Mouse (Mus musculus): Measurements from ENCODE around the gene Lrrc4c. TPM values are rescaled to one million over a fixed set of nuclear protein-coding genes. Genes with fewer than 3 reads are reported as not detected.

The Lrrc4c gene
- polyA plus RNA-seq, 1 experiment from 2014 or later, result 0.31 TPM

DNA sequence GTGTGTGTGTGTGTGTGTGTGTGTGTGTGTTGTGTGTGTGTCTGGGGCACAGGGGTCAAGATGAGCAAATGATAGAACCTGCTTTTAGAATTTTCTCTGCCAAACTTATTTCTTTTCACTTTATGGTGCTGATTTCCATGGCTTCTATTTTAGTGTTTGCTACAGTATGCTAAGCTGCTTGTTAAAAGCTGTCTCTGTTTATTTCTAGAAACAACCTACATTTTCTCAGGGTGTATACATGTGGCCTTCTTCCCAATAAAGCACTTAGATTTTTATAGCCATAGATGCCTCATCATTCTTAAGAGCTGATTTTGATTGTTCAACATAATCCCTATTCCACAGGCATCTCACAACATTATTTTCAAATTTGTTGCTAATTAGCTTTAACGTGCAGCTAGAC is 229.2 kb downstream of the Lrrc4c start:
- H3K9ac ChIP-seq, result no peak overlapping the region
- H3K4me2 ChIP-seq, result no peak overlapping the region
- H3K4me1 ChIP-seq (replicated peaks), result no peaks in the 10 kb centered on the region
- no peaks in the 10 kb centered on the region for H3K27me3 ChIP-seq (replicated peaks)
- no peak overlapping the region for H3K4me3 ChIP-seq
- no peak for ATAC-seq (ENCODE audit: insufficient number of reproducible peaks, low FRiP score)
- no peaks in the 10 kb centered on the region for H3K9me3 ChIP-seq (replicated peaks)
- no peaks in the 10 kb centered on the region for H3K36me3 ChIP-seq
- WGBS, result 70% methylated on average over 1 of the region's 1 CpGs
- H3K27ac ChIP-seq (ENCODE audit: poor library complexity, severe bottlenecking), result no peak overlapping the region

DNA sequence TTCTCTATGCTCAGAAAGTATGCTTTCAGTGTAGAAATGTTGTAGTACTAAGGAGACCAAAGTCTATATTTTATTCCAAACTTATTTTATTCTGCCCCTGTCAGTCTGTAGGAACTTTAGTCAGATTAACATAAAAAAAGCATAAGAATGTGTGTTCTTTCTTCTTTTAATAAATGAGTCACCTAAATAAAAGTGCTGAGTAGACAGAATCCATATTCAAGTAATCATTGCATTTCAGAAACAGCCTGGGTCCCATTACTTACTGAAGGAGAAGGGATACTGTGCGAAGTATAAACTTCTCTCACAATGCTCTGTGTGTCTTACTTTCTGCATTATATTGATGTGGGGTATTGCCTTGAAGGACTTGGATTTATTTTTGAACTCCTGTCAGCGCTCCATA is 255.8 kb downstream of the Lrrc4c start:
- no peaks in the 10 kb centered on the region for H3K9me3 ChIP-seq (replicated peaks)
- H3K36me3 ChIP-seq, result no peaks in the 10 kb centered on the region
- no peaks in the 10 kb centered on the region for H3K4me1 ChIP-seq (replicated peaks)
- ATAC-seq (ENCODE audit: insufficient number of reproducible peaks, low FRiP score), result no peak
- H3K9ac ChIP-seq, result no peak overlapping the region
- H3K4me2 ChIP-seq, result no peak overlapping the region
- H3K27me3 ChIP-seq (replicated peaks), result no peaks in the 10 kb centered on the region
- WGBS, result 72% methylated on average over 2 of the region's 2 CpGs
- no peak overlapping the region for H3K27ac ChIP-seq (ENCODE audit: poor library complexity, severe bottlenecking)
- H3K4me3 ChIP-seq, result no peak overlapping the region

DNA sequence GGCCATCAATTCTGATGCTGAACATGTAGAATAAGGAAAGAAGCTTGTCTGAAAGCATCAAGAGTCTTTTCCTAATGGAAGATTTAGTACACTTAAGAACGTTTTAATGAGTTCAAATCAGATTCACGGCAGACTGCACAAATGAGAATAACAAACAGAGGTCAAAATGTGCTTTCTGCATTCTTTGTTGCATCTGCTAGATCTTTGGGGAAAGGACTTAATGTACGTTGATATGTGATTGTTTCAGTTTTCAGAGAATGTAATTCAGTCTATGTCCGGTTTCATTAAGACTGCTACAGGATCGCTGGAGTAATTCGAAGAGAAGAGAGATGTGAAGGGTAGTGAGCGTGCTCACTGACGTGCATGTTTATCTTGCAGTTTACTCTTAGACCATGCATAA is 259.7 kb downstream of the Lrrc4c start:
- ATAC-seq (ENCODE audit: insufficient number of reproducible peaks, low FRiP score), result no peak
- H3K9me3 ChIP-seq (replicated peaks), result no peaks in the 10 kb centered on the region
- no peak overlapping the region for H3K27ac ChIP-seq (ENCODE audit: poor library complexity, severe bottlenecking)
- no peak overlapping the region for H3K4me2 ChIP-seq
- H3K4me1 ChIP-seq (replicated peaks), result no peaks in the 10 kb centered on the region
- H3K9ac ChIP-seq, result no peak overlapping the region
- H3K27me3 ChIP-seq (replicated peaks), result no peaks in the 10 kb centered on the region
- 82% methylated on average over 8 of the region's 8 CpGs for WGBS
- no peak overlapping the region for H3K4me3 ChIP-seq
- no peaks in the 10 kb centered on the region for H3K36me3 ChIP-seq

DNA sequence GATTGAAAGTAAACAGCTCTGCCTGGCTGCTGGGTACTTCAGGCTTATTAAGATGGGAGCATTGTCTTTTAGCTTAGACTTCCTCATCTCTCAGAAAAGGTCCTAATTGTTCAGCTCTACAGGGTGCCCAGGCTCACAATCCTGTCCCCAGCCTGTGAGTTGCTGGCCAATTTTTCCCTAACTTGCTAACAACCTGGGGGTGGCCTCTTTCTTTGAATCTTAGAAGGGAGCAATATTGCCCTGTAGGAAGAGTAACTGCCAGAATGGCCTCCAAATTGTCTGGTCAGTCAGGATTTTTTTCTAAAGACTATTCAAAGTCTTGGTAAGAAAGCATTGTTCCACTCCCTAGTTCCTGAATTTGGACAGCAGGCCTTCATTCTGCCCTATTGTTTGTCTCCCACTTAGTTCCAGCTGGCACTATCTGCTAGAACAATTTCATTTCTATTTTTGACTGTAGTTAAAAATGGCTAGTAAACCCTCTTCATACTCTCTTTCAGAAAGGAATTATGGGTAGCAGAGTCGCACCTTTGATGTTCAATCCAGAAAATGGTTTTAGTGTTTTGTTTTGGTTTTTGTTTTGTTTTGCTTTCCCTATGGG is 262.3 kb downstream of the Lrrc4c start:
- Histone ChIP-seq H3K9ac (no peak overlapping the region), H3K4me1 (replicated peaks) (no peaks in the 10 kb centered on the region), H3K4me3 (no peak overlapping the region), H3K4me2 (no peak overlapping the region), H3K9me3 (replicated peaks) (no peaks in the 10 kb centered on the region), H3K36me3 (no peaks in the 10 kb centered on the region), H3K27me3 (replicated peaks) (no peaks in the 10 kb centered on the region), H3K27ac (ENCODE audit: poor library complexity, severe bottlenecking) (no peak overlapping the region)
- no peak for ATAC-seq (ENCODE audit: insufficient number of reproducible peaks, low FRiP score)
- 74% methylated on average over 1 of the region's 1 CpGs for WGBS

DNA sequence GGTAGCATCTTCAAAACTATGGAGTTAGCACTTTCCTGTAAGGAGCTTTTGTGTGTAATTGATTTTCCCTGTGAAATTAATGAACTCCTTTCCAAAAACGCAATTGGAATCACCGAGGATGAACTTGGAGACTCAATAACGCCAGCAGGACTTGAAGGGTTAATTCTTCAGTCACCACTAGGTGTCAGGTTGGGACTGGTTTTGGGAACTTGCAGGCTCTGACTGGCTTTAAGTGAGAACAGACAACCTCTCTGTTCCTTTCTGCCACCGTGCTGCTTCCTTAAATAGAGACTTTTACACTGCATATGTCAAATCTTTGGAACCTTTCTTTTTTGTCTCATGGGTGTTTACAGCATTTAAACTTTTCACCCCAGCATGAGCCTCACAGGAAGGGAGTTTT is 267.7 kb downstream of the Lrrc4c start:
- H3K36me3 ChIP-seq, result no peaks in the 10 kb centered on the region
- H3K27ac ChIP-seq (ENCODE audit: poor library complexity, severe bottlenecking), result no peak overlapping the region
- H3K9ac ChIP-seq, result no peak overlapping the region
- no peak; the same call in 1 of the 2 replicates for ATAC-seq (ENCODE audit: insufficient number of reproducible peaks, low FRiP score)
- H3K27me3 ChIP-seq (replicated peaks), result no peaks in the 10 kb centered on the region
- H3K4me1 ChIP-seq (replicated peaks), result no peaks in the 10 kb centered on the region
- 8% methylated on average over 4 of the region's 4 CpGs for WGBS
- no peak overlapping the region for H3K4me2 ChIP-seq
- H3K4me3 ChIP-seq, result no peak overlapping the region
- H3K9me3 ChIP-seq (replicated peaks), result no peaks in the 10 kb centered on the region

DNA sequence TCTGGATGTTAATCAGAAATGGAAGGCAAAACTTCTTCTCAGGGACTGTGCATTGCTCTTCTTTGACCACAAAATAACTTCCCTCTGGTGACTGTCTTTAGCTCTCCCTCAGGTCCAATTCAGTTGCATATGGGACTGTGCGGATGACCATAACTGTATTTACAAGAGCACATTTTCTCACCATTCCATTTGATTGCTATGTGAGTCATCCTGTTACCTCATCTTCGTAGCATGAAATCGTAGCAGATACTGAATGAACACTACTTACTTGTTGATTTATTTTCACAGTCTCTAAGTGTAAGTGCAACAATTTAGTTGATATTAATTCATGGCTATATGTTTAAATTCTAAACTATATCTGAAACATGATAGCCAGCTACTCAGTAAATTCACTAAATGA is 286.8 kb downstream of the Lrrc4c start:
- Histone ChIP-seq H3K9me3 (replicated peaks) (no peaks in the 10 kb centered on the region), H3K4me2 (no peak overlapping the region), H3K27me3 (replicated peaks) (no peaks in the 10 kb centered on the region), H3K4me1 (replicated peaks) (no peaks in the 10 kb centered on the region), H3K9ac (no peak overlapping the region), H3K4me3 (no peak overlapping the region), H3K27ac (ENCODE audit: poor library complexity, severe bottlenecking) (no peak overlapping the region), H3K36me3 (no peaks in the 10 kb centered on the region)
- ATAC-seq (ENCODE audit: insufficient number of reproducible peaks, low FRiP score), result no peak
- WGBS, result 77% methylated on average over 3 of the region's 3 CpGs

DNA sequence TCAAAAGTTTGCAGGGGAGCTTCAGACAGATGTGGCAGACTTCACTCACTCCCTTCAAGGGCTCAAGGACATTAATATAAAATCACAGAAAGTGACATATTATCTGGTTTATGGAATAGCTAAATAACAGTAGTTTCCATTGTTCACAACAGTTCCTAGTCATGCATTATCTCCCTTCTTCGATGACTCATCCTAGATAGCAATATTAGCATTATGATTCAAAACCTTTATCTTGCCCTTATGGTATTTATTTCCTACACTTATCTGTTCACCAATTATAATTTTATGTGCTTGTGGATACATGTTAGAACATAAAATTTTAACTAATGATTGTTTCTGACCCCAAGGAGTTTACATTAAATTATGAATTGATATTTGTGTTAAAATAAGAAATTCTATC is 296.2 kb downstream of the Lrrc4c start:
- H3K9me3 ChIP-seq (replicated peaks), result no peaks in the 10 kb centered on the region
- H3K9ac ChIP-seq, result no peak overlapping the region
- H3K4me2 ChIP-seq, result no peak overlapping the region
- 69% methylated on average over 1 of the region's 1 CpGs for WGBS
- ATAC-seq (ENCODE audit: insufficient number of reproducible peaks, low FRiP score), result no peak
- H3K36me3 ChIP-seq, result no peaks in the 10 kb centered on the region
- no peak overlapping the region for H3K27ac ChIP-seq (ENCODE audit: poor library complexity, severe bottlenecking)
- H3K27me3 ChIP-seq (replicated peaks), result no peaks in the 10 kb centered on the region
- H3K4me3 ChIP-seq, result no peak overlapping the region
- H3K4me1 ChIP-seq (replicated peaks), result no peaks in the 10 kb centered on the region

DNA sequence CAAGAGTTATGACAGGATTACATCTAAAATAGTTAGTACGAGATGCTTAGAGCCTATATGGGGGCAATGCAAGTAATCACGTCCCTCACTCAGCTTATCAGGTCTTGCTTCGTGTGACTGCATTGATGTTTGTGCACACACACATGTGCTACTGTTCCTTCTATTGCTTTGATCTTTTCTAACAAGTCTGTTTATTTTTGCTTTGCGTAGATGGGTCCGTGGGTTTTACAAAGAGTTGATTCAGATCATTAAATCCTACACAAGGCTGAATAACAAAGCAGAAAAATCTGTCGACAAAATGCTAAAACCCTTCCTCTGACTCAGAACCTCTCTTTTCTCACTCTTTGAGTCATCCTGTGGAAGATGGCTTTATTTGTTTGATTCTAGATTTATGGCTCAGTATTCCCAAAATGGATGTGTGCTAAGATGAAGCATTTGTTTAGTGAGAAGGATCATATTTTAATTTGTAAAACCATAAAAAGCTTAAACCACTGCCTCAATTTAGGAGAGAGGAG is 300.8 kb downstream of the Lrrc4c start:
- H3K27me3 ChIP-seq (replicated peaks), result no peaks in the 10 kb centered on the region
- H3K36me3 ChIP-seq, result no peaks in the 10 kb centered on the region
- H3K4me3 ChIP-seq, result no peak overlapping the region
- no peak overlapping the region for H3K9ac ChIP-seq
- no peak overlapping the region for H3K27ac ChIP-seq (ENCODE audit: poor library complexity, severe bottlenecking)
- ATAC-seq (ENCODE audit: insufficient number of reproducible peaks, low FRiP score), result no peak
- H3K4me2 ChIP-seq, result no peak overlapping the region
- H3K9me3 ChIP-seq (replicated peaks), result no peaks in the 10 kb centered on the region
- no peaks in the 10 kb centered on the region for H3K4me1 ChIP-seq (replicated peaks)
- WGBS, result 60% methylated on average over 6 of the region's 6 CpGs

DNA sequence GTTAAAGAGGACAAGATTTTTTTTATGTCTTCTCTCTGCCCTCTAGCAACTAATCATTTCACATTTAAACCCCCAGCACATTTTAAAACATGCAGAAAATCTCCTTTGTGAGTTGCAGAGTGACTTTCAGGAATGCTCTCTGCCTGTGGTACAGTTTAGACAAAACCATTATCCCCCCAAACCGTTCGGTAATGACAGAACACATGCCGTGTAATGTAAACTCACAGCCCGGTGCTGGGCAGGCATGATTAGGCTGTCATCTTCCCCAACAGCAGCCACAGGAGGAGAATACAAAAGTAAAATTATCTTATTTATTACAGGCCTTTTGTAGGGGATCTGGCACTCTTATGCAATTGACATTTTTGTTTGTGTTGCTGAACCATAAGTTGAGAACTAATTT is 349.1 kb downstream of the Lrrc4c start:
- H3K9me3 ChIP-seq (replicated peaks), result no peaks in the 10 kb centered on the region
- H3K27ac ChIP-seq (ENCODE audit: poor library complexity, severe bottlenecking), result no peak overlapping the region
- no peaks in the 10 kb centered on the region for H3K4me1 ChIP-seq (replicated peaks)
- no peak overlapping the region for H3K9ac ChIP-seq
- H3K4me3 ChIP-seq, result no peak overlapping the region
- no peak for ATAC-seq (ENCODE audit: insufficient number of reproducible peaks, low FRiP score)
- no peaks in the 10 kb centered on the region for H3K36me3 ChIP-seq
- no peak overlapping the region for H3K4me2 ChIP-seq
- 65% methylated on average over 4 of the region's 4 CpGs for WGBS
- no peaks in the 10 kb centered on the region for H3K27me3 ChIP-seq (replicated peaks)

DNA sequence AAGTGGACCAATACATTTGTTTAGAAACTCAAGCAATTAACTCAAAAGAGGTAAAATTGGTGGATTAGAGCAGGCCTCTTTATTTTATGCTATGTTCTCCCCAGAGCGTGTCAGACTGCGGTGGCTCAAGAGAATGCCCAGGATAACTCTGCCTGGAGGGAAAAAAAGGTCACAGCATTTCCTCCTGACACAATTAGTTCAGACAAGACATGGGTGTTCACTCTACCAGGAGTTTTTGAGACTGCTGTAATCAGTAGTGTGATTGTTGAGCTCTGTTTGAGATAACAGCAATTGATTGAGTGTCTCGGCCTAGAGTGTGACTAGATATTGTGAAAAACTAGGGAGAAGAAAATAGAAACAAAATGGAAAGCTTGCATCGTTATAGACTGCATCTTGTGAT is 363.8 kb downstream of the Lrrc4c start:
- Histone ChIP-seq H3K9me3 (replicated peaks) (no peaks in the 10 kb centered on the region), H3K9ac (no peak overlapping the region), H3K4me1 (replicated peaks) (no peaks in the 10 kb centered on the region), H3K4me2 (no peak overlapping the region), H3K27me3 (replicated peaks) (no peaks in the 10 kb centered on the region), H3K4me3 (no peak overlapping the region), H3K27ac (ENCODE audit: poor library complexity, severe bottlenecking) (no peak overlapping the region), H3K36me3 (no peaks in the 10 kb centered on the region)
- 36% methylated on average over 4 of the region's 4 CpGs for WGBS
- no peak for ATAC-seq (ENCODE audit: insufficient number of reproducible peaks, low FRiP score)

DNA sequence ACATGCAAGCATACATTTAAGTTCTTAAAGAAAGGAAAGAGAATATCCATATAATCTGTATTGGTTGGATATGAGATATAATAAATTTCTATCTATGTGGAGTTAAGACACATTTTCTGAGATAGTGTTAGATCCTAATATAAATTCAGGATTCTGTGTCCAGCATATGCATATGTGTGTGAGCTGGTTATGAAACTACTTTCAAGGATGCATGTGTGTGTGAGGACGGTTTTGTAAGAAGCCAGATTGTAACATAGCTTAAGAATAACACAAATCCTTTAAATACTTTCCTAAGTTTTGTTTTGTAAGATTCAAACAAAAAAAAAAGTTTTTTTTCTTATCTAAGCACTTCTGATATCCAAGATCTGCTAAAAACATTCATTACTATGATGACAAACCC is 367.4 kb downstream of the Lrrc4c start:
- WGBS, result 59% methylated on average over 1 of the region's 1 CpGs
- no peak overlapping the region for H3K27ac ChIP-seq (ENCODE audit: poor library complexity, severe bottlenecking)
- H3K9ac ChIP-seq, result no peak overlapping the region
- no peak for ATAC-seq (ENCODE audit: insufficient number of reproducible peaks, low FRiP score)
- no peaks in the 10 kb centered on the region for H3K9me3 ChIP-seq (replicated peaks)
- H3K36me3 ChIP-seq, result no peaks in the 10 kb centered on the region
- H3K4me1 ChIP-seq (replicated peaks), result no peaks in the 10 kb centered on the region
- no peaks in the 10 kb centered on the region for H3K27me3 ChIP-seq (replicated peaks)
- H3K4me2 ChIP-seq, result no peak overlapping the region
- no peak overlapping the region for H3K4me3 ChIP-seq

DNA sequence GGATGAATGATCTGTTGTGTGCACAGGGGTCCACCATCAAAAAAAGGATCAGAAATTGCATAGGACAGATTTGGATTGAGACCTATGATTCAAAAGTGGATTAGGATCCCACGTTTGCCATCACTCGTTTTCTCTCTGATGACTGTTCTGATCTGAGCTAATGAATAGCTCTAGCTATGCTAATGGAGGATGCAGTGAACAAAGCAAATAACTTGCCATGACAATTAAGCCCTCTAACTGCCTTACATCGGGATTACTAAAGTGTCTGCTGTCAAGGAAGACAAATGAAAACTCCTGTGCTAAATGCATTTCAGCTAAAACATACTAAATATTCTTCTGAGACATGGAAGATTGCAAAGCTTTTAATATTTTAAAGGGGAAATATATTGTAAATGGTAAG is 387.0 kb downstream of the Lrrc4c start:
- ATAC-seq (ENCODE audit: insufficient number of reproducible peaks, low FRiP score), result no peak
- Histone ChIP-seq H3K4me3 (no peak overlapping the region), H3K4me1 (replicated peaks) (no peaks in the 10 kb centered on the region), H3K27me3 (replicated peaks) (no peaks in the 10 kb centered on the region), H3K36me3 (no peaks in the 10 kb centered on the region), H3K4me2 (no peak overlapping the region), H3K27ac (ENCODE audit: poor library complexity, severe bottlenecking) (no peak overlapping the region), H3K9ac (no peak overlapping the region), H3K9me3 (replicated peaks) (no peaks in the 10 kb centered on the region)
- WGBS, result 39% methylated on average over 3 of the region's 3 CpGs

Measured in heart, embryonic 12.5 days (tissue).